Mouse (Mus musculus) layer of hippocampus, postnatal 36 days (tissue): ENCODE measurements around the gene Morf4l2. TPM values are rescaled to one million over a fixed set of nuclear protein-coding genes. Genes with fewer than 3 reads are reported as not detected.
"Not testable (repeated sequence)": the region's sequence is repeated elsewhere in the genome, so short reads cannot be mapped to it uniquely, and the experiment has no call there.

Source experiments
- DNase-seq, 2 experiments: peaks; one replicate each; pipeline ENCODE4 v3.0.0; 2022
- total RNA-seq, 2 experiments: library from RNA; stranded (reverse); gene quantifications; 2 replicates each; pipeline ENCODE4 v1.2.3; 2021

The Morf4l2 gene
- 100 to 1,000 TPM; 404 to 419 TPM for total RNA-seq

GRCm38 (mm10) chrX:136743459-136743858 lies at the start of gene Morf4l2:
Gene Morf4l2 (minus strand): TSS chrX:136743690.
- no peak for DNase-seq

DNA sequence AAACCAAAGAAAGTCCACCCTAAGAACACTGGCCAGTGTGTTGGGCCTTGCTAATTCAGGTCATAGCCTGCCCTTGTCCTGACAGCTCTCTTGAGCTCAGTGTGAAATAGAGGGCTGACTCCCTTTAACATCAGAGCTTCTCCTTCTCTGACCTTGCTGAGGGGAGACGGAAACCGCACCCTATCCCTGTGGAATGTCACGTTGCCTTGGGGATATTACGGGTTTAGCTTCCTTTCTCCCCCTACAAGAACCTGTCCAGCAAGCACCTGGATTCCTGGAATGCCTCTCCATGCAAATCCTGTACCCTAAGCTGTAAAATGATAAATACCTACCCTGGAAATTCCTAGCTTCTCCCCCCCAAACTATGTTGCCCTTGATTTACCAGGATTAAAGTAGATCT lies 46.0 kb upstream of the Morf4l2 start:
- DNase-seq = no peak

DNA sequence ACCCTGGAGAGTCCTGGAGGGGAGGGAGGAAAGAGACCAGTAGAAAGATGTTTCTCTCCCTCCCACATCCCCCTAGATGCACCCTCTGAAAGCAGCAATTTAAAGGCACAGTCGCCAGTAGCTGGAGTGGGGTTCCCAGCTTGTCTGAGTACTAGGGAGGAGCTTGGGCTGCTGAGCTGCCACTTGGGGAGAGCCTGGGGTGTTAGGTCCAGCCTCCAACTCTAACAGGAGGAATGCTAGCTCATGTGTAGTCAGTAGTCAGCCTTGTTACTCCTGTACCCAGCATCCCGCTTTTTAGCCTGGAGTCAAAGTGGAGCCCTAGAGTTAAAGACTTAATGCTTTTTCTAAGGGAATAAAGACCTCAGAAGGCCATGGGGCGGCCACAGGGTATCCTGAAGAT lies 36.6 kb upstream of the Morf4l2 start, which contains the start of gene Glra4:
Gene Glra4, minus strand, starts transcription at position 101 of the 400 bp plus-strand sequence.
- DNase-seq = no peak

DNA sequence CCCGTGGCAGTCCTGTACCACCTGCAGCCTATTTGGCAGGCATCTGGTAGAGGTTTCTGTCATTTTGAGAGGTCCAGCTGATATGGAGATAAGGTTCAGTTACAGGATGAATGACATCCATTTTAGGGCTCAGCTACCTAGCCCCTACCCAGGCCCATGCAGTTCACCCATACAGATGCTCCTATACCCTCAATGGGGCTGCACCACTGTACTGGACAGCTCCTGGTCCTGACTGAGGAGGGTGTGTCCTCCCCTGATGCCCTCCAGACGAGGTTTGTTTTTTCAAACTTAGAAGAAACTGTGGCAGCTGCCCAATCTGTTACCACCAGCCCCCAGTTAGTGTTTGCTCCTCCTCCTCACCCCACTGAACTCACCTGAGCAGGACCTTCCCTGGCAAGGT lies 35.8 kb upstream of the Morf4l2 start:
- DNase-seq = no peak

DNA sequence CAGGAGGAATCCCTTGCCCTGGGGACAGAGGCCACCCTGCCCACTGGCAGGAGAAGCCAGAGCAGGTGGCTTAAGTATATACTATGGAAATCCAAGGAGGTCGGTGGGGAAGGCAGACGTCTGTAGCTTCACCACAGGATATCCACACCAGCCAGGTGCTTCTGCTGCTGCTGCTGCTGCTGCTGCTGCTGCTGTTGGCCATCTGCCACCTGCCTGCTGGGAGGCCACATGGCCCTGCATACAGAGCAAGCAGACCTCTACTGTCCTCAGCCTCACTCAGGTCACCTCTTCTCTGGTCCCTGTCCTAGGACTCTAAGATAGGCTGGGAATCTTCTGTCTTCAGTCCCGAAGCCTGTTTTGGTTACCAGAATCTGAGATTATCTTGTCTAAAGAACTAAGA lies 34.6 kb upstream of the Morf4l2 start:
- DNase-seq = no peak

DNA sequence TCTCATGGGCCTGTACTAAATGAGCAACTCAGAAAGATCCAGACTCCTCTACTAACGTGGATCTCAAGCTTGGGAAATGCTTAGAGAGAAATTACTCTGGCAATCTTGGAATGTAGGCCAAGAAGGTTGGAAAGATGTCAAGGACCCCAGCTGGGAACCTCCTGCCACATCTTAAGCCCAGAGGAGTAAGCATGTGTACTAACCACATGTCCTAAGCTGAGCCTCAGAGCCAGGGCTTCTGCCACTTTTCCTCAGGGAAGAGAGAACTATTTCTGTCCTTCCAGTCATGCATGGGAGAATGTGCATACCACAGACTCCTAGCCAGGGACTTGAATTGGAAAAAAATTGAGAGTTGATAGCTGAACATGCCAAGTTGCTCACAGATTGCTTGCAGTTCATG lies 29.5 kb upstream of the Morf4l2 start:
- no peak for DNase-seq

DNA sequence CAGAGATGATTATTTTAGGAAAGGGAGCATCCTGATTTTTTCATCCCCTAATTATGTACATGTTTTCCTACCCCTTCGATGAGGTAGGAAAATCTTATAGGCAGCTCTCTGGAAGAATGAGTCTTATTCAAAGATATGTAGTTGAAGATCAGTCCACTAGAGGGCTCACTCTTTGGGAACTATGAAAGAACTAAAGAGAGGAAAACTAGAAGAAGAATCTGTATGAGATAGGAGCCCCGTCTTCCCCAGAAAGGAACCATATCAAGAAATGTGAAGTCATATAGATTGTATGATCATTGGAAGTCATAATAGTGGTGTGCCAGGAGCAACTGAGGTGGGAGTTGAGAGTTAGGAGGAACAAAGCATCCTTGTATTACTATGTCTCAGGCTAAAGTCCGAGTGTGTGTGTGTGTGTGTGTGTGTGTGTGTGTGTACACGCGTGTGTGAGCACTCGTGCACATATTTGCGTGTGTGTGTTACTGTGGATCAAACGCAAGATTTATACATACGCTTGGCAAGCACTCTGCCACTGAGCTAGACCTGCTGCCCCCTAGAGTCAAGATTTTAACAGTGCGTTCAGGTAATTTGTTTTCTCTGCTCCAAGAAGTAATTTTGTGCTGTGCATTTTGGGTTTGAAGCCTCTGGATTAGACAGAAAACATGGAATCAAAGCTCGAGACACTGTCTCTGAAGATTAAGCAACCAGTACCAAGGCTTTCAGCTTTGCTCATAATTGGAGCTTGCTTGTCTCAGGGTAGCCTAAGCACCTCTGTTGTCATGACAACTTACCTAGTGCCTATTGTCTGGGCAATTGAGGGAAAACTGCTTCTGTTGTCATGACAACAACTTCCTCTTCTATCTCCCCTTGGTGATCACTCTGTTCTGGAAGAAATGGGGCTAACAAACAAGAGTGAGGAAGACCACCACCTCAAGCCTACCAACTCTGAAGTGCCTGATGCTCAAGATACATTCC lies 17.9 kb upstream of the Morf4l2 start:
- DNase-seq = no peak

GRCm38 (mm10) chrX:136755464-136755863 lies 12.0 kb upstream of the Morf4l2 start:
- peak in 1 of 2 experiments; percentile 28 for DNase-seq

- no peak for DNase-seq
Observed at GRCm38 (mm10) chrX:136749329-136749728, 5.8 kb upstream of the Morf4l2 start.

- no peak for DNase-seq
Observed at GRCm38 (mm10) chrX:136744663-136745062, 1.2 kb upstream of the Morf4l2 start.

- DNase-seq = peak; percentile 13 to 48
Observed at GRCm38 (mm10) chrX:136742661-136743103, 808 bp downstream of the Morf4l2 start.

- DNase-seq = no peak
Observed at GRCm38 (mm10) chrX:136742241-136742640, 1.2 kb downstream of the Morf4l2 start.

DNA sequence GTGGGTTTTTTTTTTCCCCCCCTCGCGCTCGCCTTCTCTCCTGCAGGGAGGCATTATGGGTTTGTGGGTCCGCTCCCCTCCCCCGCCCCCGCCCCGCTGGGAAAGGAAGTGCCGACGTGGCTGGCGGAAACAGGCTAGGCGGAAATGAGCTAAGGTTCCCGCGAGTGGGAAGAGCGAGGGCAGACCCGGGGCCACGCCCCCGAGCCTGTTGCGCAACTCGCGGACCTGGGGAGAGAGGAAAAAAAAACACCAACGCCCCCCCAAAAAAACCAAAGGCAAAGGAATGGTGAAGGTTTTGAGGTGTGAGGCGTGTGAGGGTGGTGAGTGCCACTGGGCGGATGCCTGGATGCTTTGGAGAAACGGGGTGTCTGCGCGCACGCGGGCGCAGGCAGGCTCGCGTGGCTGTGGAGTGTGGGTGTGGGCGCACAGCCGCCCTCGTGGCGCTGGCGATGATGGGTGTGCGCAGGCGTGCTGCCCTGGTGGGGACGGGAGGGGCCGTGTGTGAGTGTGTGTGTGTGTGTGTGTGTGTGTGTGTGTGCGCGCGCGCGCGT lies 1.8 kb downstream of the Morf4l2 start:
- peak in 1 of 2 experiments; percentile 75 for DNase-seq

DNA sequence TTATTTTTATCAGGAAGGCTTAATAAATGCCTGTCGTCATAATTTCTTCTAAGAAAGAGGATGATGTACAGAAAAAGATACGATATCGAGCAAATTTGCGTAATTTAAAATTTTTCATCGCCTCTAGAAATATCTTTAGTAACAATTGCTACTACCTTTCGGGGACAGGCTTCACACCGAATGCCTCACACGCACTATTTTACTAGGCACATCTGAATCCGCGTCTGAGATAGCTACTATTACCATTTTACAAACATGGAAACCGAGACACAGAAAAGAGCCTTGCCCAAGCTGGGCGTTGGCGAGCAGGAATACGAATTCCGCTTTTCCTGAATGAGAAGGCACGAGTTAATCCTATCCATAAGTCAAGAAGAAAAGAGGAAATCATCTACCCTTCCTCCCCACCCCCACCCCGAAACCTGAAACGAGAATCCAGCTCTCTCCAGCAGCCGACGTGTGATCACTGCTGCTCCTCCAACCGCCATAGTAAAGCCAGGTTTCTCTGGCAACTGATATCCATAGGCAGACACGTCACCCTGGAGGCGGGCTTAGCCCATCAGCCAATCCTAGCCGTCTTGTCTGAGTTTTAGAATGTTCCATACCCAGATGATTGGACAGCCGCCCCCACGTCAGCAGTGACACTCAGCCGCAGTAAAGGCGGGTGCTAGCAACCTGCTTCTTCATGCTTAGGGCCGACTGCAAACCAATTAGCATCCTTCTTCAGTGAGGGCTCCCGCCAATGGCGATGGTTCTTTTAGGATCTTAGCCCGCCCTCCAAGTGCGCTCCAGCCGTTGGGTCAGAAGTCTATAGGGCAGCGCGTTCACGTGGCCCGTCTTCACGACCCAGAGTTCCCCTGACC lies 2.5 kb downstream of the Morf4l2 start:
- peak; percentile 90 to 94 for DNase-seq

- no peak for DNase-seq
Observed at GRCm38 (mm10) chrX:136740087-136740790, 3.3 kb downstream of the Morf4l2 start.

GRCm38 (mm10) chrX:136732016-136732415 lies 11.5 kb downstream of the Morf4l2 start:
- no peak for DNase-seq

DNA sequence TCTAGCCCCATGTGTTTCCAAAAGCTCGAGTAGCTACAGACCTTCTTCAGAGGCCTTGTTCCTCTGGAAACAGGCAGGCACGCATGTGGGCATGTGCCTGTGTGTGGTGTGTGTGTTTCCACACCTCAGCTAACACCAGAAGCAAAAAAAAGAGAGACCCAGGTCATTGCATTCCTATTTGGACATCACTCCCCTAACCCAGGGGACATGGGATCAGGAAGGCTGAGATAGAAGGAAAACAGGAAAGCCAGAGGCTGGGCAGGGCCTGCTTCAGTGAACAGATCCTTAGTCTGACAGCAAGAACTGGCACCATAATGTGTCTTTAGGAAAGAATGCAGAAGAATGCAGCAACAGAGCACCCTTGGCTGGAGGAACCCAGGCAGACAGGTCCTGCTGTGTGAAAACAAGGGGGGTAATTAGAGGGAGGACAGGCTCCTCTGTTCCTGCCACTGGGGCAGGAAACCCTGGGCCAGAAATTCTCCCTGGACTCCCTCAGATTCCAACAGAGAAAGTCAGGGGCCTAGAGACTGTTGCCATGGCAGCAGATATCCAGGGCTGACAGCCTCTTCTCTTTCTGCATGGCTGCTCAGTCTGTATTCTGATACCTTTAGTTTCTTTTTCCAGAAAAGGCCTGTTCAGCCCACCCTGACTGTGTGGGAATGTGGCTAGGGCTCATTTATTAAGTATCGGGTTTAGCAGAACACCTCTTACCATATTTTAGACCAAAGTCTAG lies 28.6 kb downstream of the Morf4l2 start:
- not testable (repeated sequence) for DNase-seq

DNA sequence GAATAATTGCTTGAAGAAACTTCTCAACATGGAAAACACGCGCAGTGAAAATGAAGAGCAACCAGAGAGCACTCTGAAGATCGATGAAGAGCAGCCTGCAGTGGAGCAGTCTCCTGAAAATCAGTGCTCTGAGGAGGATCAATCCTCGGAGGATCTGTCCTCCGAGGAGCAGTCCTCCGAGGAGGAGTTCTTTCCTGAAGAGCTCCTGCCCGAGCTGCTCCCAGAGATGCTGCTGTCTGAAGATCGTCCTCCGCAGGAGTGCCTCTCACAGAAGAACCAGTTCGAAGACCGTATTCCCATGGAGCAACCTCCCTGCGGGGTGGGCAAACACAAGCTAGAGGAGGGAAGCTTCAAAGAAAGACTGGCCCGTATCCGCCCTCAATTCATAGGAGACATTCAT lies 34.7 kb downstream of the Morf4l2 start:
- DNase-seq = no peak

DNA sequence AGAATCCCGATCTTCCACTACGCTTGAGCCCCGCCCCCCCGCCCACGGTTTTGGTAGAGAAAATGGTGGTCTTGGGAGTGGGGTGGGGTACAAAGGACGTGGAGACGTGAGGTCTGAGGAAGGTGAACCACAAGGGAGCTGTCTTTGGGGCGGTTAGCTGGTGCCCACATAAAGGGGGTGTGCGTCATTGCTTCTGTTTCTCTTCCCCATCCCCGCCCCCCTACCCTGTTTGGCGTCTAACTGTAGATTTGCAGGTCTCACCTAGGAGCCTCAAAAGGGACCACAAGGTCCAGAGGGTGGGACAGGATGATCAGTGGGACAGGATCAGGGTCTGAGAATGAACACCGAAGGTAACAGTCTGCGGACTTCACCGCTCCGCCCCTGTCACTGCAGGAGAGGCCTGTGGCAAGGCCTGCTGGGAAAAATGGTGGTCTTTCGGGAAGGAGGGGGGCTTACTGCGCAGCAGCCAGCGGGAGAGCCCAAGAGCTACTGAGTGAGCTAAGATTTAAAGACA lies 35.3 kb downstream of the Morf4l2 start:
- peak; percentile 30 to 44 for DNase-seq

GRCm38 (mm10) chrX:136707446-136708167 lies 35.9 kb downstream of the Morf4l2 start, which contains the start of gene Tceal1:
Gene Tceal1 (plus strand): TSS chrX:136707982.
- DNase-seq = peak; percentile 51 to 57
